Mouse (Mus musculus): ENCODE measurements around the gene Thap8.
A peak's percentile ranks its signal among the peaks of the same experiment; 100 is the strongest.

Thap8 gene

DNA sequence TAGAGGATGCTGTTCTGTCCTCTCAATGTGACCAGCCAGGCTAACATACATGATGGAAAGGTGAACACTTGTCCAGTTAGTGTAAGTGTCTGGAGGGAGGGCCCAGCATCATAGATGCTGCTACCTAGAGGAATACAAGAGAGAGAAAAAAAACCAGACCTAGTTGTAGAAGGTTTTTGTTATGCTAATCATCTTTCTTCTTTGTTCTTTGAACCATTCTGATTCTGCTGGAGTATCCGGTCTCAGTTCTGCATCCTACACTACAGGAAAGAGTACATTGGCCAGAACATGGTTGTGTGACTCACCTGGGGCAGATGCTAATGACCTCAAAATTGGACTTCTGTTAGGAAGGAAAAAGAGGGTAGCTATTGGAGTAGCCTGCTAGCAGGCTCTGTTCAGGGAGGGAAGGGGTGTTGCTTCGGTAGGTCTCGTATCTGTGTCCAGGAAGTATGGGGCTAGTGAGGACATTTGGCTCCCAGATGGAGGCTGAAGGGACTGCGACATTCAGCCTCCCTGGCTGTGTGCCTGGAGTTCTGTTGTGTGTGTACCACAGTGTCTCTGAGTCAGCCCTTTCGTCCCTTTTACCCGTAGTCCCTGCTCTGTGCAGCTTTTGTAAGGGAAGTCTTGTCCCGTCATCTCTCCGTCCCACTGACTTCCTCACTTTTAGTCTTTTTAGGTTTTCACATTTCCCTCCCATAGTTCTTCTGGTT is 7.0 kb downstream of the Thap8 start:
- DNase-seq: no peak

GRCm38 (mm10) chr7:30288046-30288445 is 8.2 kb downstream of the Thap8 start:
- no peak for DNase-seq

GRCm38 (mm10) chr7:30289071-30289713 is 9.3 kb downstream of the Thap8 start:
- DNase-seq: no peak

DNA sequence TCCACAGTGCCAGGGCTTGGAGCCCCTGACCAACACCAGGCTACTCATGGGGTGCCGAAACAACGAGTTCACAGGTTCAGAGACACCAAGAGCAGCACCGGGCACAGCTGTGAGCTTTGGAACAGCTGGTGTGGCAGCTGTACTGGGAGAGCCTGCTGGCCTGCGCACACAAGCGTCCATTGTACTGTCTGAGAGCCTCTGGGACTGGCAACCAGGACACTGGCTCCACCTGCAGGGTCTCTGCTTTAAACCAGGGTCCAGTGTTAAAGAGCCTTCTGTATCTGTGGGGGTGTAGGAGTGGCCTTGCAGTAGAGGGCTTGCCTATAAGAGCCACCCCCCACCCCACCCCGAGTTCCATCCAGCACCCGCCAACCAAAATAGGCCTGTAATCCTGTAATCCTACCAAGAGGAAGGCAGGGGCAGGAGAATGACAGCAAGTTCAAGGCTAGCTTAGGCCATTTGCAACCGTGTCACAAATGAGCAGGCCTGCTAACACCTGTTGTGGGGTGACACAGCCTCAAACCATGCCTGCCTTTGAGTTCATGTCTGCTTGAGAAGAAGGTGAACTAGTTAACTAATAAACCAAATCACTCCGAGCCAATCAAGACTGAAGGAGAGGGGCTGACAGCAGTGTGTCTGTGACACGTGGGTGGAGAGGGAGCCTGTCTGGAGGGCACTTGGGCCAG is 10.0 kb downstream of the Thap8 start:
- no peak for DNase-seq

DNA sequence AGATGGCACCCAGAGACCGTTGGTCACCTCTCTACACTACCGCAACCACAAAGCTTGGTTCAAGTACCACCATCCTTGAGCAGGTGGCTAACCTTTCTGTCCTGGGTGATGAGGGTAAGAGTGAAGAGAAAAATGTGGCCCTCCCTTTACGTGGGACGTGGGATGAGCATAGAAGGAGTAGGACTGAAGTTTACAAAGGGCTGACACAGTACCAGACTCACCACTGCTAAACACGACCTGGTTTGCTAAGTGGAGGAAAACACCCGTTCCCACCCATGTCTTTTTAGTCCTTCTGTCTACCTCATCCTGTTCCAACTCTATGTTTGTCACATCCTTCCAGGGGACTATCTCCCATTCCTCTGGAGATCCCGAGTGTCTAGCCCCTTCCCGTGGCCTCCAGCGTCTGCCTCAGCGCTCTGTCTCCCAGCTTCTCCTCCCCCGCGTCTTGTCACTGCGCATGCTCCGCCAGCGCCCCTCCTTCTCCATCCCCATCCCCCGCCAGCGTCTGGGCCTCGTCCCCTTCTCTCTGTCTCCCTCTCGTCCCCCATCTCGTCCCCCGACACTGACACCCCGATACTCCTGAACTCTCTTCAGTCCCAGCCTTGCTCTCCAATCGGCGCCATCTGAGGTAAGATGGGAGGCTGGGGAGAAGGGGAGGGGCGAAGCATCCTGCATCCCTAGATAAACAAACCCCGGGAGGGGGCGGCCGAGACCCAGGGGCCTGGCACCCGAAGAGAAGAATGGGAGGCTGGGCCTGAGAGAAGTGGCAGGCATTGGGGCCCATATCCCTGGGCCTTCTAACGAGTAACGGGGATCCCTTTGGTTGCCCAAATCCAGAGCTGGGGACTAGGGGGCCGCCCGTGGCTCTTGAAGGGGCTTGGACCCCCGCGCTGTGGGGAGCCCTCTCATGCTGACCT is 11.6 kb downstream of the Thap8 start, which contains the start of gene Clip3:
TSS of gene Clip3 (plus strand) at position 514 of the 917 bp plus-strand sequence.
- no peak for DNase-seq

DNA sequence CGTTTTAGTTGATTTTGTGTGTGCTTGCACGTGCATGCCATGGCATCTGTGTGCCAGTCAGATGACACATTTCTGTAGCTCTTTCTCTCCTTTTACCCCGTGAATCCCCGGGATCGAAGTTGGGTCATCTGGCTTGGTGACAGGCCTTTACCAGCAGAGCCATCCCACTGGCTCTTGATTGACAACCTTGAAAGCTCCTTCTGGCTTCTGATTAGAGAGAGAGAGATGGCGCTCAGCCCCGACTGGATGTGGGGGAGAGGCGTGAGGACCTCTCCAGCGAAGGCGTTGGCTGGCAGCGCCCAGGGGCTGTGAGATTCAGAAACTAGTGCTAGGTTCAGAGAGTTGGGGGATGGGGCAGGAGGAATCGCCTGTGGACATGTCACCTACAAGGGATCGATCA is 13.9 kb downstream of the Thap8 start:
- DNase-seq: no peak

GRCm38 (mm10) chr7:30294296-30294695 is 14.4 kb downstream of the Thap8 start:
- no peak for DNase-seq

DNA sequence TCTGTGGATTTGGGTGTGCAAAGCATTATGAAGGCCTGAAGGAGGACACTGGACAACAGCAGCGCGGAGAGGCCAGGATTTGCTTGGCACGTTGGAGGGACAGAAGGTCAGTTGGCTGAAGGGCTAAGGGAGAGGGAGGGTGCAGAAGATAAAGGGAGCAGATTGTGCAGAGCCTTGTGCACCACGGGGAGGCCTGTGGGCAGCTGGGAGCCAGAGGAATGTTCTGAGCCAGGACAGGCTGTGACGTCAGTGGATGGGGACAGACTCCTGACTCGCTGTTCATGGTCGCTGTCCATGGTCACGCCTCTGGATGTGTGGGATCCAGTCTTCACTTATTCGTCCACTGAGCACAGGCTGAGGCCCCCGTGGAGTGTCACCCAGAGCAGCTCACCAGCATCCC is 15.2 kb downstream of the Thap8 start:
- DNase-seq: no peak

DNA sequence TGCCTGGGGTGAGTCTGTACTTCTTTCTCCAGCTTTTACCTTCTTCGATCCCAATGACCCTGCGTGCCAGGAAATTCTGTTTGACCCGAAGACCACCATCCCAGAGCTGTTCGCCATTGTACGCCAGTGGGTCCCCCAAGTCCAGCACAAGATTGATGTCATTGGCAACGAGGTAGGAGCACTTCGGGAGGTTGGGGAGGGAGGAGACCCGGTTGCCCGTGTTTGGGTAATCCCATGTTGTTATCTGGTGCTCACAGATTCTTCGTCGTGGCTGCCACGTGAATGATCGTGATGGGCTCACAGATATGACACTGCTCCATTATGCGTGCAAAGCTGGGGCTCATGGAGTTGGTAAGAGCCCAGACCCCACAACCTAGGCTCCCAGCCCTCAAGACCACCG is 16.9 kb downstream of the Thap8 start:
- DNase-seq: no peak

GRCm38 (mm10) chr7:30297266-30297665 is 17.4 kb downstream of the Thap8 start:
- DNase-seq: no peak

DNA sequence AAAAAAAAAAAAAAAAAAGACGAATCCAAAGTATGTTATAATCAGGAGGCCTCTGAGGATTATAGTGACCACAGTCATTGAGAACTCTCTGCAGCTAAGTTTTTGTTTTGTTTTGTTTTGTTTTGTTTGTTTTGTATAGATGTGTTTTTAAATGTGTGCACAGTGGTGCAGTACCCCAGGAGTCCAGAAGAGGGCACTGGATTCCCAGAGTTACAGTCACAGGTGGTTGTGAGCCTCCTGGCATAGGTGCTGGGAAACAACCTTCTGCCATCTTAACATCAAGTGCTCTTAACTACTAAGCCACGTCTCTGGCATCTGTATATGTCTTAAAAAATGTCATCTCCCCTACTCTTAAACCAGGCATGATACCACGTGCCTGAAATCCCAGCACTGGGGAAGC is 21.0 kb downstream of the Thap8 start:
- peak; percentile 67 to 72 for DNase-seq

GRCm38 (mm10) chr7:30306083-30306779 is 26.3 kb downstream of the Thap8 start:
- peak; percentile 24 to 38 for DNase-seq

DNA sequence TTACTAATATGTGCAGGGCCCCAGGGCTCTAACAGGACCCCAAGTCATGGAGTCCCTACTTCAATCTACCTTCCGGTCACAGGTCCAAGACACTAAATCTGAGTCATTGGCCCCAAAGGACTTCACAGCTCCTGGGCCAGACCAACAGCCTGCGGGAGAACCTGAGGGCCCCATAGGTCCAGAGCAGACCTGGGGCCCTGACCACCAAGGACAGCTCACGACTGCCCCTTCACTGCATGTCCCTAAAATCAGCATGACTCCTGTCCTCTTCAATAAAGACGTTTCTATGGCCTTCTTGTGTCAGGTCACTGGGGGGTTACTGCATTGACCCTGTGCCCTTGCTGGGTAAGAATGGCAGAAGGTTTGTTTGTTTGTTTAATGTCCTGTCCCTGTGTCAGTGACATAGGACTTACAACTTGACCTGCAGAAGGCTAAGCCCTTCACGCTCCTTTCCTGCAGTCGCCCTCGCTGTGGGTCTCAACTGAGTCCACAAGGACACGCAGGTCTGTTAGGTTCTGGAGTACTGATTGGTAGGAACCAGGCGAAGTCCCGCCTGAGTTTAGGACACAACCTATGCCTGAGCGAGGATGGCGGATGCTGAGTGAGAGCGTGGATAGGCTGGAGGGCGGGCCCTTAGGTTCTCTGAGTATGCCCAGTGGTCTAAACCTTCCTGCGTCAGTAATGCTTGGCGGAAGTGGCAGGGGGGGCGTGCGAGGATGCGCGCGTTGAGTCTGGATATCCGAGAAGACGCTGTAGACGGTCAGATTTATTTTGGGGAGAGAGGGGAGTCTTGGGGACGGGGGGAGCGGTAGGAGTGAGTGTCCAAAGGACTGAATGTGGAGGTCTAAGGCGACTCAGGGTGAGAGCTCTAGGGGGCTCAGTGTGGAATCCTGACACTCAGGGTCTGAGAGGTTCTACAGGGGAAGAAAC is 28.4 kb downstream of the Thap8 start, which contains the start of gene Alkbh6:
TSS of gene Alkbh6 (plus strand) at position 642 of the 930 bp plus-strand sequence.
- DNase-seq: peak; percentile 91 to 94

DNA sequence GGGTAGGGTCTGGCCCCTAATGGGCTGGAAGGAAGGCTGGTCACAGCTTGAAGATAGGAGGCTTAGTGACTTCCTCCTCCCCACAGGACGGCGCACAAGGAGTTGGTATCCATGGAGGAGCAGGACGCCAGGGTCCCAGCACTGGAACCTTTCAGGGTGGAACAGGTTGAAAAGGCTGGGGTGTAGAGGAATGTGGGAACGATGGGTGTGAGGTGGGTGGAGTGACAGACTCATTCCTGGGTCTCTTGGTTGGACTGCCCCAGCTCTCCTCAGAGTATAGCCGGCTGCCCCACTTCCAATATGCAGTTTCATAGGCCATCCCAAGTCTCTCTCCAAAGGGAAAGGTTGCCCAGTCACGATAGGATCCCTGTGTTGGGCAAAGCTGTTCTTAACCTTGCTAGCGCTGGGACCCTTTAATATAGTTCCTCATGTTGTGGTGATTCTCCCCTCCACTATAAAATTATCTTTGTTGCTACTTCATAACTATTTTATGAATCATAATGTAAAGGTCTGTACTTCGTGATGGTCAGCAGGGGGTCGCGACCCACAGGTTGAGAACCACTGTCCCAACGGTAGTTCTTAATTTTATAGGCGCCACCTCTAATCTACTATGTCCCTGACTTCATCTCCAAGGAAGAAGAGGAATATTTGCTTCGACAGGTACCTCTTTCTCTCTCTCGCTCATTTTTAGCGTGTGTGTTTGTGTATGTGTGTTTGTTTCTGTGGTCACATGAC is 29.7 kb downstream of the Thap8 start:
- DNase-seq: no peak

GRCm38 (mm10) chr7:30310136-30310535 is 30.2 kb downstream of the Thap8 start:
- DNase-seq: no peak

DNA sequence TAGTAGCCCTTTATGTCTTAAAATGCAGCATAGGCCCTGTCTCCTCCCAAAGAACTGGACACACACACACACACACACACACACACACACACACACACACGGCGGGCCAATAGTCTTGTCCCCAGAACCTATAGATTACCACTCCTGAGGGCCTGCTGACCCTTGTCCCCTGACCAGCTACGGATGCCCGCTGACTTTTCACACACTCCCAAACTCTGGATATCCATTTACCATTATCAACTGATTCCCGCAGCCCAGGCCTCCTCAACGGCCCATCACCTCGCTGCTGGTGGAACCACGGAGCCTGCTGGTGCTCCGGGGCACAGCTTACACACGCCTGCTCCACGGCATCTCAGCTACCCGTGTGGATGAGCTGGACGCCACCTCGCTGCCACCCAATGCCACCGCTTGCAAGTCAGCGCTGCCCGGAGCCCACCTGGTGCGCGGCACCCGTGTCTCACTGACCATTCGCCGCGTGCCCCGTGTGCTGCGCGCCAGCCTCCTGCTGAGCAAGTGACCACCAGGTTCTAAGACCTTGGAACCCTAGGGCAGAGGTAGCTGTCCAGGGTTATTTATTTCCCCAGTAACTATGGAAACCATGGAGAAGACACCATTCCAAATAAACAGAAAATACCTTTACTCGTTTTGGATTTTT is 33.9 kb downstream of the Thap8 start:
- no peak for DNase-seq

- DNase-seq: no peak
Measured at GRCm38 (mm10) chr7:30314721-30315155, 34.8 kb downstream of the Thap8 start, which contains the start of gene Syne4. Syne4 (plus strand) TSS chr7:30314807.

GRCm38 (mm10) chr7:30315559-30316529 is 36.0 kb downstream of the Thap8 start:
- no peak for DNase-seq

Measured in B cell, adult 2 months (primary cell).